Mouse (Mus musculus) large intestine, adult 2 months (tissue): ENCODE results near the gene Tead4. TPM values are rescaled to one million over a fixed set of nuclear protein-coding genes. Genes with fewer than 3 reads are reported as not detected.
A peak's percentile ranks its signal among the peaks of the same experiment; 100 is the strongest.
"Not testable (repeated sequence)": the region's sequence is repeated elsewhere in the genome, so short reads cannot be mapped to it uniquely, and the experiment has no call there.

ENCODE experiments used
- DNase-seq: peaks from one replicate; pipeline ENCODE4 v3.0.0-alpha.2; 2012; ENCODE audit warnings: low read depth, low spot score
- WGBS: fragments of 180-500 bp; shearing (Covaris S2); methylation state at CpG from one replicate; pipeline ENCODE4 v1.1.7; 2018; 5-methylcytosine and 5-hydroxymethylcytosine counted together
- polyA plus RNA-seq: library from polyadenylated mRNA; depleted of rRNA; stranded (reverse); fragments of >200 nt; gene quantifications from 2 replicates; pipeline ENCODE4 v1.2.3, GENCODE M21; 2012; rRNA removed

Tead4 gene
- polyA plus RNA-seq = 0.77 and 0.84 TPM in 2 replicates

GRCm38 (mm10) chr6:128300134-128301001, at the start of gene Tead4:
TSS of gene Tead4 (minus strand) at chr6:128300823.
- no peak for DNase-seq
- under 1% methylated on average over 80 of the region's 81 CpGs for WGBS

- WGBS = 55% methylated on average over 7 of the region's 7 CpGs
- no peak for DNase-seq
Measured at GRCm38 (mm10) chr6:128349711-128350110, 49.1 kb upstream of the Tead4 start.

- 72% methylated on average over 6 of the region's 6 CpGs for WGBS
- no peak for DNase-seq
Measured at GRCm38 (mm10) chr6:128346782-128347181, 46.2 kb upstream of the Tead4 start.

GRCm38 (mm10) chr6:128345623-128346022, 45.0 kb upstream of the Tead4 start:
- DNase-seq = no peak
- 77% methylated on average over 10 of the region's 10 CpGs for WGBS

GRCm38 (mm10) chr6:128341956-128342723, 41.5 kb upstream of the Tead4 start:
- 85% methylated on average over 11 of the region's 11 CpGs for WGBS
- no peak for DNase-seq

- WGBS = 38% methylated on average over 5 of the region's 5 CpGs
- DNase-seq = no peak
Measured at GRCm38 (mm10) chr6:128338876-128339275, 38.3 kb upstream of the Tead4 start.

GRCm38 (mm10) chr6:128337467-128337866, 36.8 kb upstream of the Tead4 start:
- WGBS = 63% methylated on average over 7 of the region's 7 CpGs
- DNase-seq = no peak

GRCm38 (mm10) chr6:128334397-128335124, 33.9 kb upstream of the Tead4 start:
- 16% methylated on average over 12 of the region's 12 CpGs for WGBS
- DNase-seq = peak; percentile 54

- peak; percentile 70 for DNase-seq
- 4% methylated on average over 4 of the region's 4 CpGs for WGBS
Measured at GRCm38 (mm10) chr6:128318317-128318716, 17.7 kb upstream of the Tead4 start.

- no peak for DNase-seq
- 72% methylated on average over 8 of the region's 8 CpGs for WGBS
Measured at GRCm38 (mm10) chr6:128315597-128315996, 15.0 kb upstream of the Tead4 start.

- DNase-seq = no peak
- WGBS = 72% methylated on average over 6 of the region's 6 CpGs
Measured at GRCm38 (mm10) chr6:128314796-128315195, 14.2 kb upstream of the Tead4 start.

- WGBS = 26% methylated on average over 4 of the region's 4 CpGs
- no peak for DNase-seq
Measured at GRCm38 (mm10) chr6:128308311-128308710, 7.7 kb upstream of the Tead4 start.

GRCm38 (mm10) chr6:128304801-128305200, 4.2 kb upstream of the Tead4 start:
- no peak for DNase-seq
- WGBS = 78% methylated on average over 4 of the region's 4 CpGs

- WGBS = 85% methylated on average over 3 of the region's 3 CpGs
Measured at GRCm38 (mm10) chr6:128302640-128303039, 2.0 kb upstream of the Tead4 start.

GRCm38 (mm10) chr6:128301891-128302290, 1.3 kb upstream of the Tead4 start:
- 93% methylated on average over 3 of the region's 3 CpGs for WGBS
- no peak for DNase-seq

More at GRCm38 (mm10) chr6:128302640-128303039, 2.0 kb upstream of the Tead4 start:
- not testable (repeated sequence) for DNase-seq

GRCm38 (mm10) chr6:128301458-128301857, 835 bp upstream of the Tead4 start:
- DNase-seq = no peak
- 16% methylated on average over 11 of the region's 11 CpGs for WGBS

GRCm38 (mm10) chr6:128299292-128300133, 1.1 kb downstream of the Tead4 start:
- WGBS = 3% methylated on average over 25 of the region's 25 CpGs
- no peak for DNase-seq

GRCm38 (mm10) chr6:128298246-128298645, 2.4 kb downstream of the Tead4 start:
- WGBS = 75% methylated on average over 7 of the region's 7 CpGs
- DNase-seq = no peak

GRCm38 (mm10) chr6:128296750-128297393, 3.8 kb downstream of the Tead4 start:
- WGBS = 32% methylated on average over 11 of the region's 11 CpGs
- no peak for DNase-seq
